ENCODE assay signal across 8 mouse cellular contexts in the genomic region with DNA sequence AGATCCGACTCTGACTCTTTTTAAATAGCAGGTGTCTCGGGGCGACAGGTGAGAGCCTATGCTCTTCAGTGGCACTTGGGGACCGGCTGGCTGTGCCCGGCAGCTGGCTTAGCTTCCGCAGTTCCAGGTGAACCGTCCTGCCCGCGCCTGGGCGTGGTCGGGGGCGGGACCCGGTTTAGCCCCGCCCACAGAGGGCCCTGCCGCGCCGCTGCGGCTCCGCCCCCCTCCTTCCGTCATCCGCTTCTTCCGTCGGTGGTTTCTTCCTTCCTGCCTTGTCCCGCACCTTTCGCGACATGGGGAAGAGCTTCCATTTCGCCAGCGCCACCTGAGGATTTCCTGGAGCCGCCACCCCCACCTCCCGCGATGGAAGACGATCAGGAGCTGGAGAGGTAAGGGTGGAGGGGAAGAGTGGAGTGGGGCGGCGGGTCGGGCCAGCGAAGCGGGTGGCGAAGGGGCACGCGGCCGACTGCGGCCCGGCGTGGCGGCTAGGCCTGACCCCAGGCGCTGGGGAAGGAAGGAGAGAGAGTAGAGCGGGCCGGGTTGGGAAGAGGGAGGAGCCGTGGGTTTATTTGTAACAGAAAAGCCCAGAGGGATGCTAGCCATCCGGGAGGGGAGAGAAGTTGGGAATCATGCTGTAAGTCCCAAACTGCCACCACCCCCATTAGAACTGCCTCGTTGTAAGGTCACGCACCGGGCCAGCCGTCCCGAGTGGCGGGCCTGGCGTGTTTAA. TPM values are rescaled to one million over a fixed set of nuclear protein-coding genes. Genes with fewer than 3 reads are reported as not detected.
DNase-seq lines count a peak whose midpoint lies in the region; ATAC-seq and TF ChIP-seq lines count a peak whose summit lies in the region.

No protein-coding gene starts in this region.

- TF ChIP-seq POLR2A in testis, adult 2 months (IDR thresholded peaks at IDR 0.05; ENCODE audit: control insufficient read depth, low read depth, low read length) = peak; percentile 86

- peak; percentile 88 for DNase-seq in G1E (ENCODE audit: low spot score)
- peak; percentile 89 to 97 for DNase-seq in cerebellum, adult 18-20 months
- DNase-seq in heart, postnatal 36 days = peak; percentile 93 to 95
- peak; percentile 85 to 91 for DNase-seq in layer of hippocampus, adult 18-20 months (ENCODE audit: low spot score in 2 of 2)
- DNase-seq in lung, adult 18-20 months = peak; percentile 92 to 94

- H3K27me3 ChIP-seq in G1E (ENCODE audit: insufficient read depth, low read length) = no peaks in the 10 kb centered on the region
- H3K27me3 ChIP-seq in forebrain, embryonic 16.5 days (replicated peaks; ENCODE audit: control insufficient read depth, insufficient read depth, low read length) = no peaks in the 10 kb centered on the region
- H3K27me3 ChIP-seq in neural tube, embryonic 14.5 days (ENCODE audit: control insufficient read depth, insufficient read depth, low read length) = no peaks in the 10 kb centered on the region
- no peaks in the 10 kb centered on the region for H3K27me3 ChIP-seq in testis, adult 2 months (ENCODE audit: control insufficient read depth, insufficient read depth, low read length)

- peak overlapping the region; percentile 96 for H3K4me3 ChIP-seq in G1E (ENCODE audit: low read depth, low read length)
- H3K4me3 ChIP-seq in forebrain, embryonic 16.5 days (replicated peaks; ENCODE audit: low read length) = peak overlapping the region; percentile 81
- peak overlapping the region; percentile 77 for H3K4me3 ChIP-seq in neural tube, embryonic 14.5 days (ENCODE audit: low read depth, low read length)
- peak overlapping the region; percentile 94 for H3K4me3 ChIP-seq in testis, adult 2 months (ENCODE audit: control insufficient read depth, low read depth, low read length)

- WGBS in forebrain, embryonic 16.5 days = under 1% methylated on average over 56 of the region's 57 CpGs
- WGBS in neural tube, embryonic 14.5 days = under 1% methylated on average over 49 of the region's 57 CpGs

- H3K4me1 ChIP-seq in G1E (ENCODE audit: insufficient read depth, low read depth, low read length) = peaks cover 39% of the 10 kb centered on the region
- H3K4me1 ChIP-seq in forebrain, embryonic 16.5 days (replicated peaks; ENCODE audit: control insufficient read depth, insufficient read depth, low read length) = peaks cover 18% of the 10 kb centered on the region
- H3K4me1 ChIP-seq in neural tube, embryonic 14.5 days (ENCODE audit: control insufficient read depth, insufficient read depth, low read length) = peaks cover 14% of the 10 kb centered on the region
- peaks cover 15% of the 10 kb centered on the region for H3K4me1 ChIP-seq in testis, adult 2 months (ENCODE audit: control insufficient read depth, insufficient read depth, low read length)

- peak overlapping the region; percentile 72 for H3K4me2 ChIP-seq in forebrain, embryonic 16.5 days (ENCODE audit: low read length)
- peak overlapping the region; percentile 94 for H3K4me2 ChIP-seq in neural tube, embryonic 14.5 days (ENCODE audit: low read depth, low read length)

- H3K36me3 ChIP-seq in G1E (replicated peaks) = peaks cover 48% of the 10 kb centered on the region
- H3K36me3 ChIP-seq in forebrain, embryonic 16.5 days (ENCODE audit: control insufficient read depth, insufficient read depth) = no peaks in the 10 kb centered on the region
- H3K36me3 ChIP-seq in neural tube, embryonic 14.5 days (ENCODE audit: control insufficient read depth, insufficient read depth, low read length) = no peaks in the 10 kb centered on the region
- H3K36me3 ChIP-seq in testis, adult 2 months (ENCODE audit: control insufficient read depth, insufficient read depth, low read length) = no peaks in the 10 kb centered on the region

- H3K27ac ChIP-seq in forebrain, embryonic 16.5 days (ENCODE audit: low read length) = peak overlapping the region; percentile 83
- peak overlapping the region; percentile 82; the same call in 1 of the 2 replicates for H3K27ac ChIP-seq in neural tube, embryonic 14.5 days (ENCODE audit: low read depth, low read length)
- peak overlapping the region; percentile 85 for H3K27ac ChIP-seq in testis, adult 2 months (ENCODE audit: control insufficient read depth, insufficient read depth, low read depth, low read length)

- peak; percentile 52 for ATAC-seq in G1E (ENCODE audit: extremely low read depth, insufficient number of reproducible peaks, low FRiP score, poor library complexity, severe bottlenecking)
- peak; percentile 55 for ATAC-seq in forebrain, embryonic 16.5 days
- ATAC-seq in neural tube, embryonic 14.5 days (ENCODE audit: low read depth) = peak; percentile 63

- no peak for TF ChIP-seq CTCF in G1E (IDR thresholded peaks at IDR 0.05; ENCODE audit: low read depth, low read length)
- no peak for TF ChIP-seq CTCF in testis, adult 2 months (IDR thresholded peaks at IDR 0.05; ENCODE audit: control insufficient read depth, insufficient read depth, insufficient replicate concordance, low read depth, low read length)

- intact Hi-C loops in heart, postnatal 36 days (cut with DNase I) = loop anchor here (2.0 to 10.0 kb wide), 3 partner anchors 41 to 233 kb away; a partner anchor contains a TSS

- H3K9me3 ChIP-seq in G1E (replicated peaks) = no peaks in the 10 kb centered on the region
- H3K9me3 ChIP-seq in forebrain, embryonic 16.5 days (ENCODE audit: control insufficient read depth, low read length) = no peaks in the 10 kb centered on the region
- no peaks in the 10 kb centered on the region for H3K9me3 ChIP-seq in neural tube, embryonic 14.5 days (ENCODE audit: control insufficient read depth, low read length)

- peak overlapping the region; percentile 77 for H3K9ac ChIP-seq in forebrain, embryonic 16.5 days (replicated peaks; ENCODE audit: low read depth, low read length)
- H3K9ac ChIP-seq in neural tube, embryonic 14.5 days (replicated peaks; ENCODE audit: low read depth, low read length) = peak overlapping the region; percentile 62

RNA-seq across cellular contexts. Expression of a gene that starts 0.6 kb away (rescaled TPM):
- total RNA-seq in G1E (2014; fragmentation: Nextera tagmentation) (107 and 124 TPM in 2 replicates), G1E (2017) (186 and 188 TPM in 2 replicates)
- polyA plus RNA-seq in G1E (2012) = 113 and 131 TPM in 2 replicates
- polyA plus RNA-seq in forebrain, embryonic 16.5 days (2015; fragmentation: Nextera tagmentation; extraction: Ambion mirVana) = 107 and 115 TPM in 2 replicates
- 10 to 100 TPM; 69.4 to 72.8 TPM for total RNA-seq in heart, postnatal 36 days (2021)
- total RNA-seq in layer of hippocampus, adult 18-20 months (2021) = 10 to 100 TPM; 64.6 to 69.8 TPM
- polyA plus RNA-seq in neural tube, embryonic 14.5 days (2014; fragmentation: Nextera tagmentation; extraction: Ambion mirVana) = 101 and 108 TPM in 2 replicates
- polyA plus RNA-seq in testis, adult 2 months (2012; rRNA removed) = 136 and 138 TPM in 2 replicates

RNA-seq across cellular contexts. Expression of a gene that starts 1.1 kb away (rescaled TPM):
- total RNA-seq in G1E (2014; fragmentation: Nextera tagmentation) (28.4 and 34.4 TPM in 2 replicates), G1E (2017) (13.1 TPM in 2 replicates)
- 15.9 and 18.8 TPM in 2 replicates for polyA plus RNA-seq in G1E (2012)
- polyA plus RNA-seq in forebrain, embryonic 16.5 days (2015; fragmentation: Nextera tagmentation; extraction: Ambion mirVana) = 12.8 and 14.3 TPM in 2 replicates
- 10 to 100 TPM in 1 of 2 experiments, 1 to 10 TPM in 1; 10.0 to 10.8 TPM for total RNA-seq in heart, postnatal 36 days (2021)
- total RNA-seq in layer of hippocampus, adult 18-20 months (2021) = 1 to 10 TPM; 5.8 to 5.9 TPM
- polyA plus RNA-seq in neural tube, embryonic 14.5 days (2014; fragmentation: Nextera tagmentation; extraction: Ambion mirVana) = 3.9 and 6.6 TPM in 2 replicates
- 9.5 and 10.8 TPM in 2 replicates for polyA plus RNA-seq in testis, adult 2 months (2012; rRNA removed)

Comparison
In these comparisons a context has a peak if more than half of its experiments do, and no peak if none do; other contexts are left out.
1. Peak in every context shown above with its lines: DNase-seq, ATAC-seq, H3K4me3 ChIP-seq and H3K27ac ChIP-seq.